Mouse (Mus musculus) right cerebral cortex, postnatal 10 days (tissue): ENCODE data around the gene Insig1.

Experiments used
- DNase-seq, 2 experiments: peaks; one replicate each; pipeline ENCODE4 v3.0.0; 2021; ENCODE audit warnings: low spot score in 2 of 2

Insig1 gene

GRCm38 (mm10) chr5:28070828-28071455 lies at the start of gene Insig1:
Insig1 (plus strand) TSS chr5:28071363.
- peak; percentile 99 for DNase-seq

DNA sequence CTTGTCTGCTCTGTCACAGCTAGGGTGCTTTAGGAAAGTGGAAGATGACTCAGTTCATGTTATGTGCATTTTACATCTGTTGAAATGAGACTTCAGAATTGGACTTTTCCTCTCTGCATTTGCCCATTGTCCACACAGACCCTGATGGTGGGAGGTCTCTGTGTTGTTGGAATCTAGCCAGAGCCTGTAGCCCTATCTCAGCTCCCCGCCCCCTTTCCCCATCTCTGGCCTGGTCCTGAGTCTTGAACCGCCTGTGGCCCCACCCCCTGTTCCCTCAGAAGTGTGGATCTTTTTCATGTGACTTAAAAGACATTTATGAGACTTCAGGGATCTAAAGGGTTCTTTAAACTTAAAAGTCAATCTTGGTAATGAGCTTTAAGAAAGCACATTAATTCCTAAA lies 47.7 kb upstream of the Insig1 start:
- no peak for DNase-seq

DNA sequence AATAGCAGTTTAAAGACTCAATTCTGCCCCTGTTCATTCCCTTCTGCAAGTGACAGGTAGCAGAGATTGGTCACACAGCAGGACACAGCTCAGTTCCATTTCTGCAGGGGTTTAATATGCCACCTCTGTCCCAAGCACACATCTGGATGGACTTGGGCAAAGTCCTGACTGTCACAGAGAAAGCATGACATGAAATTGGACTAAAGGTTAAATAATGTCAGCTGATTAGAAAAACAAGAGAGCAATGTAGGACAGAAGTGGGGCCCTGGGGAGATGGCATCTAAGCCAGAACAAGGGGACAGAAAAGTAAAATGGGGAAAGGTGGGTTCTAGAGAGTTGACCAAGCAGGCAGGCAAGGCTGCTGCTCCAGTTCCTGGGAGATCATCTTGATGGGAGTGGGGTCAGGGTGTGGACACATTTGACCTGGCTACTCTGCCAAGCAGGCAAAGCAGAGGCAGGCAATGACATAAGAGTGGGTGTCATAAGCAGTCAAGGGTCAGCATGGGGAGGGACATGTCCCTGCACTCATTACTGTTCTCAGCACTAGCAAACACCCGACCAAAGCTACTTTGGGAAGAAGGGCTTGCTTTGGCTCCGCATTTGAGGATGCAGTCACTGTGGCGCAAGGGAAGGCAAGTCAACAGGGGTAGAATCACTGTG lies 39.5 kb upstream of the Insig1 start:
- no peak for DNase-seq

GRCm38 (mm10) chr5:28032866-28033265 lies 38.3 kb upstream of the Insig1 start:
- DNase-seq: no peak

- DNase-seq: no peak
These were observed 37.9 kb upstream of the Insig1 start for GRCm38 (mm10) chr5:28033281-28033680.

- DNase-seq: no peak
These were observed 37.3 kb upstream of the Insig1 start for GRCm38 (mm10) chr5:28033826-28034225.

- DNase-seq: no peak
These were observed 35.2 kb upstream of the Insig1 start for GRCm38 (mm10) chr5:28036011-28036410.

- no peak for DNase-seq
These were observed 34.6 kb upstream of the Insig1 start for GRCm38 (mm10) chr5:28036518-28036917.

- DNase-seq: no peak
These were observed 34.0 kb upstream of the Insig1 start for GRCm38 (mm10) chr5:28037172-28037591.

- no peak for DNase-seq
These were observed 33.5 kb upstream of the Insig1 start for GRCm38 (mm10) chr5:28037639-28038038.

DNA sequence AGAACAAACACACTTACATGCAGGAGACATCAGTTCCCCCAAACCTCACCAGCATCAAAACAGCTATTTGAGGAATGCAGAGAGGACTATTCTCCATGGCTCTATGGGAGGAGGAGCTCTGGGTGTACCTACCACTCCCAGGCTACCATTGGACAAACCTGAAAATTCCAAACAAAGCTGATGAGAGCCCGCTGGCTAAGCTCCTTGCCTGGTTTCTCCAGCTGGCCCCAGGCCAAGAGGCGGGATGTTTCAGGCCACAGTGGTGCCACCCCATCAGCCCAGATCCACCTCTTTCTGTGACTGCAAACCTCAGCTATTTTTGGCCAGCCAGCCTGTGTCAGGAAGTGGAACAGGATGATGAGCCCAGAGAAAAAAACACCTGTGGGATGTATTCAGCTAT lies 33.0 kb upstream of the Insig1 start:
- DNase-seq: peak; percentile 37 to 56

DNA sequence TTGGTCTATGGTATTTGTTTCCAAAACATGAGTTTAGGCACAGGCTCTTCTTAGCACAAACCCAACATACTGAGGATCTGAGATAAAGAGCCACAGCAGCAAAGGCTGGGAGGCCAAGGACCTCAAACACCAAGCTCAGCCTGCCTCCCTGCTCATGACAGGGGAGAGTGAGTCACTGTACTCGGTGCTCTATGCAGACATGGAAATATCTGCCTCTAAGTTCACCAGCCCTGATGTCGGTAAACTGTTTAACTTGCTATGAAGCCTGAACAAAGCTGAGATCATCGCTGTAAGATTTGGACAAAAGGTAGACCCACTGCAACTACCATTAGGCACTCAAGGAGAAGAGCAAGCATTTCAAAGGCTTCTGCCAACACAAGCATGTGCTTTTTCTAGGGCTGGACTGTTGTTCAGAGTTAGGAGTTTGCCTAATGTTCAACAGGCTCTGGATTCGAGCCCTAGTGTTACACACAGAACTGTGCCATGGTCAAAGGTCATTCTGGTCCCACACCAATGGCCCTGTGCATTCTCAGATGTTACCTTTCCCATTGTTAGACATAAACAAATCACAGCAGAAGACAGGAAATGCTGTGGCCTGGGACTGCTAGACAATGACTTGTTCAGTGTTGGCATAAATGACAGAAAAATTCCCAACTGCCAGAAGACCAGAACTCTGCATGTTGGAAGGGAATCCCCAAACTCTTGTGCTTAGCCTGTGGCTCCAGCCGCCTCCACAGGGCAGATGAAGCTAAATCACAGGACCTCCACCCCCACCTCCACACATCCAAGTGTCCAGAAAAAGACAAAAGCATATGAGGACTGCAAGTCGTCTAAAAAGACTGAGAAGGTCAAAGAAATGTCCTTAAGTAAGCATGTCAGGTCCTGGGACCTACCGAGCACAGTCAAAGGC lies 31.2 kb upstream of the Insig1 start:
- no peak for DNase-seq

DNA sequence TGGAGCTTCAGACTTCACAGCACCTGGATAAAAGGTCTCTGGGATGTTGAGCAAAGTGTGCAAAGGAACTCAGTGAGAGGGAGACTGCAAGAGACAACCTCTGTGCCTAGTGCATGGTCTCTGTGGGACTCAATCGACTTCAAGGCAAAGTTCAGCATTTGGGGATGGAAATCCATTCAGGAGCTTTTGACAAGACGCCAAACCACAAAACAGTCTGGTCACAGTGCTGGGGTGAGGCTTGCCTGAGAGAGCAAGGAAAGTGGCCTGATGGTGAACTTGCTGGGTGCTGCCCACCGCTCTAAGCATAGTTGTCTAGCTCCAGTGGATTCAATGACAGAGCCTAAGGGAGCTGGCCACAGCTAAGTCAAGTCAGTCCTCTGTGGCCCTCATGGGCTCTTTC lies 30.4 kb upstream of the Insig1 start:
- no peak for DNase-seq

DNA sequence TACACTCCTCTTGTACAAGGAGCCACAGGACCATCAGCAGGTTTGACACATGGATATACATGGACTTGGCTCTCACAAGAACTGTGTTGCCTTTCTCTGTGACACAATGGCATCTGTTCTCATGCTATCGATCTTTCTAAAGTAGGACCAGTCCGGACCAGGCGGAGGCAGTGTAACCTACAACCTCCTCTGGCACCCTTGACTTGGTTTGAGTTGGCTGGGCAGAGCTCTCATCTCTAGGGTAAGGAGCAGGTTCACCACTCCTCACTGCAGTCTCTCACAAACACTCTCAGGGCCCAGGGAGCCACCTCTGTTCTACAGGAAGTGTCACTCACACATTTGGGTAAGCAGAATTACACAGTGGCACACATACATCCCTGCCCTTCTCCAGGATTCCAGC lies 29.1 kb upstream of the Insig1 start:
- DNase-seq: no peak

GRCm38 (mm10) chr5:28042779-28043178 lies 28.4 kb upstream of the Insig1 start:
- DNase-seq: no peak

DNA sequence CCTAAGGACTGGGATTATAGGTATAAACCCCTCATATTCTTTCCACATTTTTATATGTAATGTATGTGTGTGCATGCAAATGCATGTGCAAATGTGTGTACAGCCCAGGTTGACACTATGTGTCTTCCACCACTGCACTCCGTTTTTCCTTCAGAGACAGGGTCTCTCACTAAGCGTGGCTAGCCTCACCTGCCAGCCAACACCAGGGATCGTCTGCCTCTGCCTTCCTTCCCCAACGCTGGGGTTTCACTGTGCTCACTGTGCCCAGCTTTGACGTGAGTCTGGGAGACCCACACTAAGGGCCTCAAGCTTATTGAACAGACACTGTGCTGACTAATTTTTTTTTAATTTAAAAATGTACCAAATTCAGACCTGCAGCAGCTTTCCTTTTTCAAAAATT lies 27.8 kb upstream of the Insig1 start:
- DNase-seq: no peak

DNA sequence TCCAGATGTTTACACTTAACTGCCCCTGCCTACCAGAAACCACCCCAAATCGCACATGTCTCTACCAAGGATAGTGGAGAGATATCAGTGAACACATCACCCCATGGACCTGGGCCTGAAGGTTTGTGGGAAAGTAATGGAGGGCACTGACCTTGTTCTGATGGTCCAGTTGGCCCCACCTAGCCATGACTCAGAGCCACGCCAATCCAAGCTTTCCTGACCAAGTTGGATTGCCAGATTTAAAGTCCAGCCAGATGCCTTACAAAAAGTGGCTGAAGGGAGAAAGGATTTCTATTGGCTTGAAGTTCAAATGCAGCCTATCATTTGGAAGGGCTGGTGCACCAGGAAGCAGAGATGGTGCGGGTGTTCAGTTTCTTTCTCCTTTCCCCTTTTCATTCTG lies 24.2 kb upstream of the Insig1 start:
- no peak for DNase-seq

DNA sequence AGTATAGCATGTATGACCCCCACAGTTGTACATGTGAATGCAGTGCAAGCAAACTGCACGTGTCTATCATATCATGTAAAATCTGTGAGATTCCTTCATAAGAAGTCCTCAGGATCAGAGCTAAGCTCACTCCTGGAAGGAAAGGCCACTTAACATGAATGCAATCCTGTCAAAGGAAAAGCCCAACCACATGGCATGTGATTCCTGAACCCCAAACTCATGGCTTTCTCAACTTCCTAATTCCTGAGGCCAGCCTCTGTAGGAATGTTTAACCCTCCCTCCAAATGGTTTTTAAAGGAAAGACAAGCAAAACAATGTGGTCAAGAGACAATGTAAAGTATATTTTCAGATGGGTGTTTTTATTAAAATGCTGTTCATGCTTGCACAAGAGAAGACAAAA lies 23.2 kb upstream of the Insig1 start:
- DNase-seq: no peak

DNA sequence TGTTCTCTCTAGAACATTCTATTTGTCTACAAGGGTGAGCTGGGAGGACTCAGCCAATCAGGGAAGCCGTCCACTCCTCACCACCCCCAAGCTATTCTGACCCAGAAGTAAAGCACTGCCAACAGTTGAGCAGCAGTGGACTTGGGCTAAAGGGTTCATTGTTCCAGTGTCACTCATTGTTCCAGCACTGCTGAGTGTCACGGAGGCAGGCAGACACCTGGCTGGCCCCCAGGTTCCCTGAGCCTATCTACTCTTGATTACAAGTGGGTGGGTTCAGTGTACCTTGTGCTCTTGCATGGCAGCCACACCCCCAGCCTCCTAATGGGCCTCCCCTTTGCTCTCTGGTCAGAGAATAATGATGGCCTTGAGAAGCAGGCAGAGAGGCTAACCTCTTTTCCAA lies 15.7 kb upstream of the Insig1 start:
- DNase-seq: no peak

DNA sequence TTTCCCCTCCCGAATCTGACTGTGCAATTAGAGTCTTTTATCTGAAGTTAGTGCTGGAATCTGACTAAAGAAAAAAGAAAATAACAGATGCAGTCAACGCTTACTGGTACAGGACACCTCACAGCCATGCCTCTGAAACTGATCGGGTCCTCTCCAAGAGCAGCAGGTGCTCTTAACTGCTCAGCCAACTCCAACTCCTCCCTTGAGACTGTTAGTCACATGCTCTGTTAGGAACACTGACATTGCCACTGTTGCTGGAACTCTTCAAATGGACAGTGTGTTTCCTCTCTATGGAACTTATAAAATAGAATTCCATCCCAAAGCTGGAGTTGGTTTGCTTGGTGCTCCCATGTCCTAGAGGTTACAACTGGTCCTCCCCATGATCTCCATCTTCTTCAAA lies 14.3 kb upstream of the Insig1 start:
- no peak for DNase-seq

DNA sequence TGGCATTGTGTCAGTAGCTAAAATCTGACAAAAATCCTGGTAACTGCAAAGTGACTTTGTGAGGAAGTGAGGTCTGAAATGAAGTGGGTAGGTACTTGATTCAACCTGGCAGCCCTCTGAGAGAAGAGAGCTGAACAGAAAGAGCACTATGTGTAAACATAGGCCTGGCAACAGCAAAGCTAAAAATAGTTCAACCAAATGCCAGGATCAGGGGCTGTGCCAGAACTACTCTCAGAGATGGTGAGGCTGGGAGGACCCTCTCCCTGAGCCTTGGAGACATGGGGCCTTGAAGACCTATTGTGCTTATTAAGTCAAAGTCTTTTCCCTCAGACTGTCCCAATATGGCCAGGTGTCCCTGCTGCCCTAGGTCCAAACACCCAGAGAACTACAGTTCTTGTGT lies 10.7 kb upstream of the Insig1 start:
- DNase-seq: peak; percentile 46 to 48

- peak; percentile 52 to 59 for DNase-seq
These were observed 10.2 kb upstream of the Insig1 start for GRCm38 (mm10) chr5:28061011-28061410.
